Comparison of ENCODE assay signal across 18 mouse cellular contexts in genomic region chr13:97493836-97494235, GRCm38 (mm10).
"Had no signal": no experiment of that assay in that cellular context is flagged by ENCODE, and none has a peak within 500 bp of the region (broad histone marks: within the 10 kb centered on the region; RNA-seq: fewer than 3 reads in every experiment).

No protein-coding gene starts in this region.

- H3K4me1 ChIP-seq: liver, embryonic 15.5 days; megakaryocyte, embryonic 14.5 days; stomach, embryonic 15.5 days had no signal

- H3K27ac ChIP-seq: liver, embryonic 15.5 days; lung, embryonic 15.5 days; macrophage; midbrain, embryonic 12.5 days; midbrain, embryonic 15.5 days; neural tube, embryonic 12.5 days; stomach, embryonic 15.5 days; stomach, postnatal 0 days had no signal

- H3K9me3 ChIP-seq: liver, embryonic 15.5 days; lung, embryonic 15.5 days; megakaryocyte, embryonic 14.5 days; midbrain, embryonic 12.5 days; midbrain, embryonic 15.5 days; neural tube, embryonic 12.5 days; stomach, embryonic 15.5 days had no signal

- H3K4me2 ChIP-seq: liver, embryonic 15.5 days; lung, embryonic 15.5 days; midbrain, embryonic 12.5 days; midbrain, embryonic 15.5 days; neural tube, embryonic 12.5 days; stomach, embryonic 15.5 days had no signal

- H3K9ac ChIP-seq: liver, embryonic 15.5 days; liver, postnatal 0 days; lung, embryonic 15.5 days; midbrain, embryonic 12.5 days; midbrain, embryonic 15.5 days; neural tube, embryonic 12.5 days; stomach, embryonic 15.5 days had no signal

- H3K36me3 ChIP-seq: liver, embryonic 15.5 days; lung, embryonic 15.5 days; midbrain, embryonic 12.5 days; midbrain, embryonic 15.5 days; neural tube, embryonic 12.5 days; stomach, embryonic 15.5 days had no signal

- ATAC-seq: liver, postnatal 0 days; lung, postnatal 0 days; midbrain, embryonic 15.5 days had no signal

- H3K27me3 ChIP-seq: lung, embryonic 15.5 days; midbrain, embryonic 15.5 days; neural tube, embryonic 12.5 days; stomach, embryonic 15.5 days had no signal

- DNase-seq: liver, postnatal 0 days; lung, adult 2 months; lung, postnatal 14 days; lung, postnatal 36 days; right cerebral cortex, postnatal 14 days; thymus, adult 2 months; thymus, postnatal 25 days; thymus, postnatal 4 days had no signal

- H3K4me3 ChIP-seq: liver, embryonic 15.5 days; lung, embryonic 15.5 days; megakaryocyte, embryonic 14.5 days; midbrain, embryonic 12.5 days; midbrain, embryonic 15.5 days; neural tube, embryonic 12.5 days; stomach, embryonic 15.5 days had no signal
